Mouse (Mus musculus): Measurements from ENCODE around the gene Lrriq1. TPM values are rescaled to one million over a fixed set of nuclear protein-coding genes. Genes with fewer than 3 reads are reported as not detected.

Gene Lrriq1
- total and polyA plus RNA-seq, 3 experiments, result not detected

GRCm38 (mm10) chr10:103253842-103254803, 18.0 kb upstream of the Lrriq1 start:
- H3K9ac ChIP-seq (ENCODE audit: control insufficient read depth, low read depth, low read length, poor library complexity, severe bottlenecking), result no peak overlapping the region
- H3K27ac ChIP-seq (ENCODE audit: control insufficient read depth, low read depth, low read length), result no peak overlapping the region
- H3K4me3 ChIP-seq (ENCODE audit: control insufficient read depth in 1 of 2, insufficient read depth in 1 of 2, low read depth in 2 of 2, low read length in 2 of 2), result no peak overlapping the region
- no peaks in the 10 kb centered on the region for H3K9me3 ChIP-seq (replicated peaks; ENCODE audit: insufficient read depth, low read length)
- H3K4me1 ChIP-seq (ENCODE audit: control insufficient read depth in 1 of 2, insufficient read depth in 2 of 2, low read length in 2 of 2), result no peaks in the 10 kb centered on the region
- TF ChIP-seq MAZ (IDR thresholded peaks at IDR 0.05; ENCODE audit: low read depth, low read length) (no peak), TAL1 (IDR thresholded peaks at IDR 0.05; ENCODE audit: low read length) (no peak), POLR2AphosphoS5 (IDR thresholded peaks at IDR 0.05; ENCODE audit: borderline replicate concordance, low read depth, low read length) (no peak), CTCF (IDR thresholded peaks at IDR 0.05 in 2 of 3, conservative IDR thresholded peaks at IDR 0.05 in 1 of 3; ENCODE audit: control insufficient read depth in 1 of 3, insufficient read depth in 1 of 3, low read depth in 2 of 3, low read length in 3 of 3, poor library complexity in 1 of 3, severe bottlenecking in 1 of 3) (peak in 1 of 3 experiments; percentile 22; a peak in 2 of 6 replicates), ZKSCAN1 (IDR thresholded peaks at IDR 0.05; ENCODE audit: low read depth, low read length) (no peak), SMC3 (IDR thresholded peaks at IDR 0.05; ENCODE audit: low read depth, low read length) (peak; percentile 31), MYB (IDR thresholded peaks at IDR 0.05; ENCODE audit: low read depth, low read length) (no peak), RAD21 (IDR thresholded peaks at IDR 0.05; ENCODE audit: low read depth, low read length) (peak; percentile 21)
- no peaks in the 10 kb centered on the region for H3K79me2 ChIP-seq (ENCODE audit: control insufficient read depth, insufficient read depth, low read length, poor library complexity)
- peak; percentile 6 for DNase-seq (ENCODE audit: low read depth, low spot score)
- no peaks in the 10 kb centered on the region for H3K36me3 ChIP-seq (ENCODE audit: control insufficient read depth in 1 of 2, insufficient read depth in 2 of 2, low read length in 2 of 2)
- no peaks in the 10 kb centered on the region for H3K27me3 ChIP-seq (ENCODE audit: control insufficient read depth in 1 of 2, insufficient read depth in 2 of 2, low read length in 2 of 2)

- Histone ChIP-seq H3K9ac (ENCODE audit: control insufficient read depth, low read depth, low read length, poor library complexity, severe bottlenecking) (no peak overlapping the region), H3K27ac (ENCODE audit: control insufficient read depth, low read depth, low read length) (no peak overlapping the region), H3K36me3 (ENCODE audit: control insufficient read depth in 1 of 2, insufficient read depth in 2 of 2, low read length in 2 of 2) (no peaks in the 10 kb centered on the region), H3K4me1 (ENCODE audit: control insufficient read depth in 1 of 2, insufficient read depth in 2 of 2, low read length in 2 of 2) (no peaks in the 10 kb centered on the region), H3K4me3 (ENCODE audit: control insufficient read depth in 1 of 2, insufficient read depth in 1 of 2, low read depth in 2 of 2, low read length in 2 of 2) (no peak overlapping the region), H3K27me3 (ENCODE audit: control insufficient read depth in 1 of 2, insufficient read depth in 2 of 2, low read length in 2 of 2) (no peaks in the 10 kb centered on the region), H3K79me2 (ENCODE audit: control insufficient read depth, insufficient read depth, low read length, poor library complexity) (no peaks in the 10 kb centered on the region), H3K9me3 (replicated peaks; ENCODE audit: insufficient read depth, low read length) (no peaks in the 10 kb centered on the region)
- no peak for DNase-seq (ENCODE audit: low read depth, low spot score)
- TF ChIP-seq ELF1 (IDR thresholded peaks at IDR 0.05; ENCODE audit: low read depth, low read length), result no peak
- TF ChIP-seq MAZ (IDR thresholded peaks at IDR 0.05; ENCODE audit: low read depth, low read length), result no peak
- no peak for TF ChIP-seq NELFE (IDR thresholded peaks at IDR 0.05; ENCODE audit: low read depth, low read length)
- no peak for TF ChIP-seq CHD1 (IDR thresholded peaks at IDR 0.05; ENCODE audit: low read depth, low read length)
- TF ChIP-seq MAX (IDR thresholded peaks at IDR 0.05; ENCODE audit: low read length), result no peak
- no peak for TF ChIP-seq MYC (IDR thresholded peaks at IDR 0.05; ENCODE audit: low read depth, low read length)
- TF ChIP-seq TAL1 (IDR thresholded peaks at IDR 0.05; ENCODE audit: low read length), result no peak
- no peak for TF ChIP-seq HCFC1 (IDR thresholded peaks at IDR 0.05; ENCODE audit: low read depth, low read length)
- TF ChIP-seq TCF12 (IDR thresholded peaks at IDR 0.05; ENCODE audit: low read depth, low read length), result no peak
Observed at GRCm38 (mm10) chr10:103236460-103236772, 294 bp upstream of the Lrriq1 start.

Measured in MEL (cell line).